8 mouse cellular contexts compared by ENCODE assay signal in the genomic region with DNA sequence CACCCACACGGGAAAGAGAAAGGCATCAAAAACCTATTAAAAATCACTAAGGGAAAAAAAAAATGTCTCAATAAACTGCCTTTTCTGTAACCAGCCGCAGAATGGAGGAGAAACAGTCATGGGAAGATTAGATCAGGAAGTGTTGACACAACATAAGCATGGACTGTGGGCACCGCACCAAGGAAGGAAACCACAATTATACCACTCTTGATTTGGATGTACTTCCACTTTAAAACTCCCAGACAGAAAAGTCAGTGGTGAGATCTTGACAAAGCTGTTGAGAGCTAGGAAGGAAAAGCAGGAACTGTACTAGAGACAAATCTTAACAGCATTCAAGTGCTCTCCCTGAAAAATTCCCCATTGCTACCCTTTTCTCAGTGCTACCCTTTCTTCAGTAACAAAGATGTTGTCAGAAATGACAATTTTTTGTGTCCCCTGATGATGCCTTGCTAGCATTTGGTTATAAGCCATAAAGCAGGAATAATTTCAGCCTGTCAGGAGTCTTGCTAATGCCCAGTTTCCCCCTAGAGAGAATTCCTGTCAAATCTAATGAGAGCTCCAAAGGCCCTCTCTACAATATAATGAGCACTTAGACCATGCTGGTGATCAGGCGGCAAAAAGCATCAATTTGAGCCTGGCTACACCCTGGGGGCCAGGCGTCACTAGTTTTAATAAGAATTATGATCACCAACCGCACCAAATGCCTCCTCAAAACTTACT. TPM values are rescaled to one million over a fixed set of nuclear protein-coding genes. Genes with fewer than 3 reads are reported as not detected.
A peak's percentile ranks its signal among the peaks of the same experiment; 100 is the strongest.
DNase-seq lines count a peak whose midpoint lies in the region; ATAC-seq and TF ChIP-seq lines count a peak whose summit lies in the region.

No protein-coding gene starts in this region.

- H3K27ac ChIP-seq in limb, embryonic 12.5 days: no peak overlapping the region
- no peak overlapping the region for H3K27ac ChIP-seq in limb, embryonic 10.5 days
- H3K27ac ChIP-seq in forebrain, embryonic 12.5 days: peak overlapping the region; percentile 37
- H3K27ac ChIP-seq in limb, embryonic 14.5 days (replicated peaks; ENCODE audit: low read depth, low read length): no peak overlapping the region
- no peak overlapping the region for H3K27ac ChIP-seq in neural tube, embryonic 13.5 days (replicated peaks)

- no peak for ATAC-seq in limb, embryonic 12.5 days (ENCODE audit: insufficient number of reproducible peaks, insufficient read depth, low FRiP score, low TSS enrichment, low read depth)
- ATAC-seq in forebrain, embryonic 12.5 days (ENCODE audit: low FRiP score): 0 out of 2 replicates have a peak, but pooled peaks have one; percentile 18
- ATAC-seq in limb, embryonic 14.5 days (ENCODE audit: low FRiP score, low read depth): no peak
- ATAC-seq in neural tube, embryonic 13.5 days (ENCODE audit: low read depth): no peak
- no peak for ATAC-seq in cerebellum, adult (ENCODE audit: insufficient number of reproducible peaks, low FRiP score, low TSS enrichment)

- DNase-seq in limb, embryonic 10.5 days (ENCODE audit: low spot score): no peak
- no peak for DNase-seq in limb, embryonic 14.5 days (ENCODE audit: low spot score)
- no peak for DNase-seq in cerebellum, postnatal 25 days
- no peak for DNase-seq in right cerebral cortex, adult 18-20 months

- H3K4me3 ChIP-seq in limb, embryonic 12.5 days (replicated peaks): peak overlapping the region; percentile 23
- H3K4me3 ChIP-seq in limb, embryonic 10.5 days: no peak overlapping the region
- H3K4me3 ChIP-seq in forebrain, embryonic 12.5 days (replicated peaks): peak overlapping the region; percentile 92
- H3K4me3 ChIP-seq in limb, embryonic 14.5 days (replicated peaks; ENCODE audit: low read length): peak overlapping the region; percentile 17; the same call in 1 of the 2 replicates
- H3K4me3 ChIP-seq in neural tube, embryonic 13.5 days: peak overlapping the region; percentile 91

- H3K9me3 ChIP-seq in limb, embryonic 12.5 days: no peaks in the 10 kb centered on the region
- H3K9me3 ChIP-seq in limb, embryonic 10.5 days (replicated peaks): no peaks in the 10 kb centered on the region
- H3K9me3 ChIP-seq in forebrain, embryonic 12.5 days: no peaks in the 10 kb centered on the region
- no peaks in the 10 kb centered on the region for H3K9me3 ChIP-seq in limb, embryonic 14.5 days (ENCODE audit: control insufficient read depth, low read length)
- H3K9me3 ChIP-seq in neural tube, embryonic 13.5 days: no peaks in the 10 kb centered on the region

- H3K4me2 ChIP-seq in limb, embryonic 12.5 days: peak overlapping the region; percentile 66
- H3K4me2 ChIP-seq in forebrain, embryonic 12.5 days: peak overlapping the region; percentile 77
- peak overlapping the region; percentile 64 for H3K4me2 ChIP-seq in limb, embryonic 14.5 days (replicated peaks; ENCODE audit: low read depth, low read length, severe bottlenecking)
- H3K4me2 ChIP-seq in neural tube, embryonic 13.5 days: peak overlapping the region; percentile 84

- no peak for TF ChIP-seq POLR2A in limb, embryonic 14.5 days (IDR thresholded peaks at IDR 0.05; ENCODE audit: borderline replicate concordance, extremely low read depth, insufficient read depth, insufficient read length)

- peaks cover 29% of the 10 kb centered on the region for H3K36me3 ChIP-seq in limb, embryonic 12.5 days
- H3K36me3 ChIP-seq in limb, embryonic 10.5 days: peaks cover 37% of the 10 kb centered on the region
- H3K36me3 ChIP-seq in forebrain, embryonic 12.5 days (replicated peaks): peaks cover 21% of the 10 kb centered on the region
- peaks cover 37% of the 10 kb centered on the region for H3K36me3 ChIP-seq in limb, embryonic 14.5 days (ENCODE audit: control insufficient read depth, insufficient read depth, low read length)
- 0 out of 2 replicates have a peak, but pooled peaks cover 5% of the 10 kb centered on the region for H3K36me3 ChIP-seq in neural tube, embryonic 13.5 days

- no peak overlapping the region for H3K9ac ChIP-seq in limb, embryonic 12.5 days (replicated peaks)
- no peak overlapping the region for H3K9ac ChIP-seq in forebrain, embryonic 12.5 days
- H3K9ac ChIP-seq in limb, embryonic 14.5 days (ENCODE audit: low read depth, low read length, severe bottlenecking): no peak overlapping the region
- H3K9ac ChIP-seq in neural tube, embryonic 13.5 days: 0 out of 2 replicates have a peak overlapping the region, but pooled peaks have one; percentile 6

- peaks cover 47% of the 10 kb centered on the region for H3K4me1 ChIP-seq in limb, embryonic 12.5 days (replicated peaks)
- H3K4me1 ChIP-seq in limb, embryonic 10.5 days: peaks cover 57% of the 10 kb centered on the region
- H3K4me1 ChIP-seq in forebrain, embryonic 12.5 days: peaks cover 54% of the 10 kb centered on the region
- H3K4me1 ChIP-seq in limb, embryonic 14.5 days (ENCODE audit: control insufficient read depth, insufficient read depth, low read length): peaks cover 34% of the 10 kb centered on the region
- H3K4me1 ChIP-seq in neural tube, embryonic 13.5 days (replicated peaks): peaks cover 65% of the 10 kb centered on the region

- WGBS in limb, embryonic 12.5 days: 34% methylated on average over 6 of the region's 6 CpGs
- WGBS in limb, embryonic 10.5 days: 58% methylated on average over 6 of the region's 6 CpGs
- WGBS in forebrain, embryonic 12.5 days: 25% methylated on average over 6 of the region's 6 CpGs
- 32% methylated on average over 6 of the region's 6 CpGs for WGBS in limb, embryonic 14.5 days
- WGBS in neural tube, embryonic 13.5 days: 24% methylated on average over 6 of the region's 6 CpGs

- no peaks in the 10 kb centered on the region for H3K27me3 ChIP-seq in limb, embryonic 12.5 days
- no peaks in the 10 kb centered on the region for H3K27me3 ChIP-seq in limb, embryonic 10.5 days (ENCODE audit: low read depth, poor library complexity, severe bottlenecking)
- peaks cover 13% of the 10 kb centered on the region; the same call in 1 of the 2 replicates for H3K27me3 ChIP-seq in forebrain, embryonic 12.5 days
- H3K27me3 ChIP-seq in limb, embryonic 14.5 days (ENCODE audit: control insufficient read depth, insufficient read depth, low read length): no peaks in the 10 kb centered on the region
- H3K27me3 ChIP-seq in neural tube, embryonic 13.5 days: peaks cover 14% of the 10 kb centered on the region; the same call in 1 of the 2 replicates

RNA-seq across cellular contexts. Expression of gene Tle1, which starts 5.4 kb away (rescaled TPM):
- 47.0 and 55.8 TPM in 2 replicates for polyA plus RNA-seq in limb, embryonic 12.5 days (2016; fragmentation: Nextera tagmentation; extraction: Ambion mirVana)
- 25.0 and 29.0 TPM in 2 replicates for polyA plus RNA-seq in limb, embryonic 10.5 days (2016; fragmentation: Nextera tagmentation; extraction: Ambion mirVana)
- polyA plus RNA-seq in forebrain, embryonic 12.5 days (2016; fragmentation: Nextera tagmentation; extraction: Ambion mirVana): 63.5 and 68.3 TPM in 2 replicates
- 62.9 and 83.9 TPM in 2 replicates for polyA plus RNA-seq in limb, embryonic 14.5 days (2012; rRNA removed)
- polyA plus RNA-seq in limb, embryonic 14.5 days (2014; fragmentation: Nextera tagmentation; extraction: Ambion mirVana): 33.3 and 41.1 TPM in 2 replicates
- polyA plus RNA-seq in neural tube, embryonic 13.5 days (2015; fragmentation: Nextera tagmentation; extraction: Ambion mirVana): 37.5 and 42.3 TPM in 2 replicates
